18 mouse cellular contexts compared by ENCODE assay signal in genomic region chr15:100204574-100204973, GRCm38 (mm10). TPM values are rescaled to one million over a fixed set of nuclear protein-coding genes. Genes with fewer than 3 reads are reported as not detected.
A peak's percentile ranks its signal among the peaks of the same experiment; 100 is the strongest.
DNase-seq lines count a peak whose midpoint lies in the region; ATAC-seq and TF ChIP-seq lines count a peak whose summit lies in the region.
"Had no signal": no experiment of that assay in that cellular context is flagged by ENCODE, and none has a peak within 500 bp of the region (broad histone marks: within the 10 kb centered on the region; RNA-seq: fewer than 3 reads in every experiment).

No protein-coding gene starts in this region.

- no peak for TF ChIP-seq CTCF in bone marrow macrophage, adult 2 months (IDR thresholded peaks at IDR 0.05; ENCODE audit: low read depth, low read length)
- TF ChIP-seq CTCF in small intestine, adult 2 months (IDR thresholded peaks at IDR 0.05; ENCODE audit: extremely low read depth, insufficient read length, insufficient replicate concordance, low read depth, low read length): no peak

- H3K9me3 ChIP-seq in heart, embryonic 10.5 days: no peaks in the 10 kb centered on the region
- no peaks in the 10 kb centered on the region for H3K9me3 ChIP-seq in liver, embryonic 16.5 days (replicated peaks; ENCODE audit: control insufficient read depth, low read length)
- H3K9me3 ChIP-seq in embryonic facial prominence, embryonic 10.5 days: no peaks in the 10 kb centered on the region
- H3K9me3 ChIP-seq: forebrain, embryonic 15.5 days; lung, embryonic 15.5 days; neural tube, embryonic 13.5 days had no signal

- H3K36me3 ChIP-seq in heart, embryonic 10.5 days: peaks cover 79% of the 10 kb centered on the region
- H3K36me3 ChIP-seq in liver, embryonic 16.5 days (ENCODE audit: control insufficient read depth, insufficient read depth): no peaks in the 10 kb centered on the region
- H3K36me3 ChIP-seq in small intestine, adult 2 months (ENCODE audit: control insufficient read depth, insufficient read depth, low read length): peaks cover 58% of the 10 kb centered on the region
- H3K36me3 ChIP-seq in embryonic facial prominence, embryonic 10.5 days (replicated peaks): peaks cover 95% of the 10 kb centered on the region

- peaks cover 32% of the 10 kb centered on the region for H3K4me1 ChIP-seq in heart, embryonic 10.5 days
- H3K4me1 ChIP-seq in liver, embryonic 16.5 days (ENCODE audit: control insufficient read depth, low read depth, low read length): no peaks in the 10 kb centered on the region
- peaks cover 39% of the 10 kb centered on the region for H3K4me1 ChIP-seq in bone marrow macrophage, adult 2 months (ENCODE audit: control insufficient read depth, insufficient read depth, low read length)
- H3K4me1 ChIP-seq in small intestine, adult 2 months (ENCODE audit: control insufficient read depth, insufficient read depth, insufficient read length, low read length): no peaks in the 10 kb centered on the region
- H3K4me1 ChIP-seq in embryonic facial prominence, embryonic 10.5 days: no peaks in the 10 kb centered on the region
- H3K4me1 ChIP-seq: forebrain, embryonic 15.5 days; neural tube, embryonic 13.5 days had no signal

- no peak overlapping the region for H3K4me3 ChIP-seq in heart, embryonic 10.5 days
- no peak overlapping the region for H3K4me3 ChIP-seq in liver, embryonic 16.5 days (ENCODE audit: low read depth, low read length)
- H3K4me3 ChIP-seq in bone marrow macrophage, adult 2 months (ENCODE audit: insufficient read depth, low read length): peak overlapping the region; percentile 29; the same call in 1 of the 2 replicates
- H3K4me3 ChIP-seq in small intestine, adult 2 months (ENCODE audit: low read depth, low read length): no peak overlapping the region
- no peak overlapping the region for H3K4me3 ChIP-seq in embryonic facial prominence, embryonic 10.5 days
- H3K4me3 ChIP-seq: forebrain, embryonic 15.5 days; lung, embryonic 15.5 days; neural tube, embryonic 13.5 days had no signal

- DNase-seq in heart, embryonic 10.5 days (ENCODE audit: low spot score): no peak
- no peak for DNase-seq in heart, adult 11 months
- no peak for DNase-seq in liver
- DNase-seq in adrenal gland, adult 2 months: no peak
- no peak for DNase-seq in embryonic facial prominence, embryonic 10.5 days (ENCODE audit: low spot score)
- DNase-seq: B cell, adult 2 months; cerebellum, postnatal 25 days; gastrocnemius, postnatal 25 days; heart, postnatal 14 days; midbrain, embryonic 14.5 days; retina, postnatal 1 day; thymus, postnatal 14 days had no signal

- ATAC-seq in liver, embryonic 16.5 days (ENCODE audit: low read depth): peak; percentile 27; the same call in 1 of the 2 replicates
- ATAC-seq: forebrain, embryonic 15.5 days had no signal

- TF ChIP-seq POLR2A in bone marrow macrophage, adult 2 months (IDR thresholded peaks at IDR 0.05; ENCODE audit: borderline replicate concordance, low read depth, low read length): no peak
- TF ChIP-seq POLR2A in small intestine, adult 2 months (IDR thresholded peaks at IDR 0.05; ENCODE audit: low read depth, low read length): no peak

- H3K27ac ChIP-seq in heart, embryonic 10.5 days: 0 out of 2 replicates have a peak overlapping the region, but pooled peaks have one; percentile 31
- H3K27ac ChIP-seq in liver, embryonic 16.5 days (ENCODE audit: low read length): no peak overlapping the region
- H3K27ac ChIP-seq in bone marrow macrophage, adult 2 months (ENCODE audit: insufficient read depth, low read depth, low read length): peak overlapping the region; percentile 86
- H3K27ac ChIP-seq in small intestine, adult 2 months (ENCODE audit: insufficient read depth, low read depth, low read length): peak overlapping the region; percentile 57
- no peak overlapping the region for H3K27ac ChIP-seq in embryonic facial prominence, embryonic 10.5 days (replicated peaks)
- H3K27ac ChIP-seq: forebrain, embryonic 15.5 days; lung, embryonic 15.5 days; neural tube, embryonic 13.5 days had no signal

- H3K9ac ChIP-seq in liver, embryonic 16.5 days (ENCODE audit: low read depth, low read length): no peak overlapping the region
- H3K9ac ChIP-seq: forebrain, embryonic 15.5 days; lung, embryonic 15.5 days; neural tube, embryonic 13.5 days had no signal

- no peaks in the 10 kb centered on the region for H3K27me3 ChIP-seq in heart, embryonic 10.5 days (ENCODE audit: insufficient read depth, poor library complexity, severe bottlenecking)
- H3K27me3 ChIP-seq in liver, embryonic 16.5 days (ENCODE audit: control insufficient read depth, insufficient read depth, low read depth, low read length): no peaks in the 10 kb centered on the region
- H3K27me3 ChIP-seq in small intestine, adult 2 months (ENCODE audit: control insufficient read depth, insufficient read depth, low read length): no peaks in the 10 kb centered on the region
- H3K27me3 ChIP-seq in embryonic facial prominence, embryonic 10.5 days (replicated peaks; ENCODE audit: low read depth, poor library complexity, severe bottlenecking): no peaks in the 10 kb centered on the region
- H3K27me3 ChIP-seq: forebrain, embryonic 15.5 days; lung, embryonic 15.5 days; neural tube, embryonic 13.5 days had no signal

- no peak overlapping the region for H3K4me2 ChIP-seq in liver, embryonic 16.5 days (ENCODE audit: low read depth, low read length)
- H3K4me2 ChIP-seq: forebrain, embryonic 15.5 days; lung, embryonic 15.5 days; neural tube, embryonic 13.5 days had no signal

- 91% methylated on average over 1 of the region's 1 CpGs for WGBS in heart, embryonic 10.5 days
- WGBS in liver, embryonic 16.5 days (ENCODE audit: insufficient replicate concordance): 82% methylated on average over 1 of the region's 1 CpGs
- 81% methylated on average over 1 of the region's 1 CpGs for WGBS in small intestine, adult 2 months
- WGBS in embryonic facial prominence, embryonic 10.5 days: 95% methylated on average over 1 of the region's 1 CpGs

RNA-seq across cellular contexts. Expression of gene Atf1, which starts 23.0 kb away (rescaled TPM):
- 36.0 and 36.1 TPM in 2 replicates for polyA plus RNA-seq in heart, embryonic 10.5 days (2016; fragmentation: Nextera tagmentation; extraction: Ambion mirVana)
- 28.6 and 31.4 TPM in 2 replicates for polyA plus RNA-seq in liver, embryonic 16.5 days (2015; fragmentation: Nextera tagmentation; extraction: Ambion mirVana)
- polyA plus RNA-seq in bone marrow macrophage, adult 2 months (2012; ENCODE audit: insufficient read depth, insufficient read length, missing spikeins): 51.1 and 54.6 TPM in 2 replicates
- 24.4 and 41.8 TPM in 2 replicates for polyA plus RNA-seq in small intestine, adult 2 months (2012; rRNA removed)
- total RNA-seq in adrenal gland, adult 2 months (2021): 10 to 100 TPM; 51.9 to 88.4 TPM
- 43.6 and 61.8 TPM in 2 replicates for polyA plus RNA-seq in adrenal gland, adult 2 months (2012; rRNA removed)
- polyA plus RNA-seq in embryonic facial prominence, embryonic 10.5 days (2016; fragmentation: Nextera tagmentation; extraction: Ambion mirVana): 36.8 and 42.2 TPM in 2 replicates

Comparison
In these comparisons a context has a peak if more than half of its experiments do, and no peak if none do; other contexts are left out.
1. H3K27ac ChIP-seq: peak in heart, embryonic 10.5 days (single experiment), bone marrow macrophage, adult 2 months (single experiment) and small intestine, adult 2 months (single experiment); none in liver, embryonic 16.5 days (single experiment) and embryonic facial prominence, embryonic 10.5 days (single experiment).